Mouse (Mus musculus): ENCODE data around the gene Muc5b. TPM values are rescaled to one million over a fixed set of nuclear protein-coding genes. Genes with fewer than 3 reads are reported as not detected.
A peak's percentile ranks its signal among the peaks of the same experiment; 100 is the strongest.
"Not testable (repeated sequence)": the region's sequence is repeated elsewhere in the genome, so short reads cannot be mapped to it uniquely, and the experiment has no call there.

Muc5b gene
- not detected for total RNA-seq (2021)
- long read RNA-seq, result 0 reads

GRCm38 (mm10) chr7:141838779-141839178 is at the start of gene Muc5b:
Muc5b (plus strand) TSS chr7:141839070.
- DNase-seq (ENCODE audit: low spot score in 2 of 2), result no peak

- DNase-seq (ENCODE audit: low spot score in 2 of 2), result no peak
These were observed 44.6 kb upstream of the Muc5b start for GRCm38 (mm10) chr7:141794251-141794650.

GRCm38 (mm10) chr7:141803206-141803605 is 35.7 kb upstream of the Muc5b start:
- DNase-seq (ENCODE audit: low spot score in 2 of 2), result no peak

GRCm38 (mm10) chr7:141805384-141805783 is 33.5 kb upstream of the Muc5b start:
- DNase-seq (ENCODE audit: low spot score in 2 of 2), result peak in 1 of 2 experiments; percentile 9

GRCm38 (mm10) chr7:141807823-141808222 is 31.0 kb upstream of the Muc5b start:
- DNase-seq (ENCODE audit: low spot score in 2 of 2), result not testable (repeated sequence)

GRCm38 (mm10) chr7:141809933-141810332 is 28.9 kb upstream of the Muc5b start:
- DNase-seq (ENCODE audit: low spot score in 2 of 2), result not testable (repeated sequence)

- DNase-seq (ENCODE audit: low spot score in 2 of 2), result no peak
These were observed 25.5 kb upstream of the Muc5b start for GRCm38 (mm10) chr7:141813321-141813720.

GRCm38 (mm10) chr7:141815361-141815760 is 23.5 kb upstream of the Muc5b start:
- DNase-seq (ENCODE audit: low spot score in 2 of 2), result no peak

GRCm38 (mm10) chr7:141817355-141818075 is 21.4 kb upstream of the Muc5b start:
- peak in 1 of 2 experiments; percentile 10 for DNase-seq (ENCODE audit: low spot score in 2 of 2)

- DNase-seq (ENCODE audit: low spot score in 2 of 2), result no peak
These were observed 20.6 kb upstream of the Muc5b start for GRCm38 (mm10) chr7:141818267-141818666.

- no peak for DNase-seq (ENCODE audit: low spot score in 2 of 2)
These were observed 16.1 kb upstream of the Muc5b start for GRCm38 (mm10) chr7:141822582-141823261.

- no peak for DNase-seq (ENCODE audit: low spot score in 2 of 2)
These were observed 15.2 kb upstream of the Muc5b start for GRCm38 (mm10) chr7:141823699-141824098.

- no peak for DNase-seq (ENCODE audit: low spot score in 2 of 2)
These were observed 14.5 kb upstream of the Muc5b start for GRCm38 (mm10) chr7:141824398-141824797.

GRCm38 (mm10) chr7:141835941-141836340 is 2.9 kb upstream of the Muc5b start:
- no peak for DNase-seq (ENCODE audit: low spot score in 2 of 2)

GRCm38 (mm10) chr7:141836423-141836822 is 2.4 kb upstream of the Muc5b start:
- DNase-seq (ENCODE audit: low spot score in 2 of 2), result no peak

GRCm38 (mm10) chr7:141840354-141840753 is 1.5 kb downstream of the Muc5b start:
- DNase-seq (ENCODE audit: low spot score in 2 of 2), result no peak

- no peak for DNase-seq (ENCODE audit: low spot score in 2 of 2)
These were observed 22.2 kb downstream of the Muc5b start for GRCm38 (mm10) chr7:141861046-141861445.

- no peak for DNase-seq (ENCODE audit: low spot score in 2 of 2)
These were observed 30.8 kb downstream of the Muc5b start for GRCm38 (mm10) chr7:141869644-141870043.

GRCm38 (mm10) chr7:141870553-141870952 is 31.7 kb downstream of the Muc5b start:
- no peak for DNase-seq (ENCODE audit: low spot score in 2 of 2)

GRCm38 (mm10) chr7:141874891-141875290 is 36.0 kb downstream of the Muc5b start:
- no peak for DNase-seq (ENCODE audit: low spot score in 2 of 2)

GRCm38 (mm10) chr7:141878813-141879212 is 39.9 kb downstream of the Muc5b start:
- DNase-seq (ENCODE audit: low spot score in 2 of 2), result no peak

GRCm38 (mm10) chr7:141892151-141892550 is 53.3 kb downstream of the Muc5b start:
- no peak for DNase-seq (ENCODE audit: low spot score in 2 of 2)

- no peak for DNase-seq (ENCODE audit: low spot score in 2 of 2)
These were observed 63.0 kb downstream of the Muc5b start for GRCm38 (mm10) chr7:141901825-141902224.
